Mouse (Mus musculus) stomach, postnatal 0 days (tissue): ENCODE results near the gene Hdhd5.

Experiments used
- CTCF ChIP-seq: IDR thresholded peaks from 2 replicates; pipeline ENCODE4 v1.5.1; 2016; ENCODE audit warnings: antibody characterized with exemption, low read depth, mild to moderate bottlenecking, moderate library complexity
- EP300 ChIP-seq: optimal IDR thresholded peaks from 2 replicates; pipeline ENCODE3; 2016; ENCODE audit warnings: antibody characterized with exemption

- TF ChIP-seq EP300 (no peak), CTCF (no peak)
Observed at GRCm38 (mm10) chr6:120516422-120516821, 14.7 kb downstream of the Hdhd5 start.
